Mouse (Mus musculus) retina, embryonic 14.5 days (tissue): Measurements from ENCODE around the gene Klra6.
"Not testable (repeated sequence)": the region's sequence is repeated elsewhere in the genome, so short reads cannot be mapped to it uniquely, and the experiment has no call there.

Experiments
- DNase-seq: peaks from one replicate; pipeline ENCODE4 v3.0.0-alpha.2; 2015; ENCODE audit warnings: low spot score

Klra6 gene

DNA sequence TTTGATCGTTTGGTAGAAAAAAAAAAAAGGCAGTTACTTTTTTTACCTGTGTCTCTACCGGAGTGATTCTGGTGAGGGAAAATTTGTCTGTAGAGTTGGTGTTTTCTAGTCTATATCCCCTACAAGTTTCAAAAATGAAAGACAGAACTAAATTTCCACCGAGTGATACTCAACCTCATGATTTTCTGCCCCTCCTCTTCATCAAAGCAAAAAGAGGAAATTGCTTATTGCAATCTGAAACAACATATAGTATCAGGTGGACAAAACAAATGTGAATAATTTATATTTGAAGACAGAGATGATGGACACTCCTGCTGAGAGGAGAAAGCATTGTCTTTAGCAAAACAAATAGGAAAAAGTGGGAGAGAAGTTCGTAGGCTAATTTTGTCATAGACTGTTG lies at the start of gene Klra6:
TSS of gene Klra6 (minus strand) at position 101 of the 400 bp plus-strand sequence.
- DNase-seq = no peak

DNA sequence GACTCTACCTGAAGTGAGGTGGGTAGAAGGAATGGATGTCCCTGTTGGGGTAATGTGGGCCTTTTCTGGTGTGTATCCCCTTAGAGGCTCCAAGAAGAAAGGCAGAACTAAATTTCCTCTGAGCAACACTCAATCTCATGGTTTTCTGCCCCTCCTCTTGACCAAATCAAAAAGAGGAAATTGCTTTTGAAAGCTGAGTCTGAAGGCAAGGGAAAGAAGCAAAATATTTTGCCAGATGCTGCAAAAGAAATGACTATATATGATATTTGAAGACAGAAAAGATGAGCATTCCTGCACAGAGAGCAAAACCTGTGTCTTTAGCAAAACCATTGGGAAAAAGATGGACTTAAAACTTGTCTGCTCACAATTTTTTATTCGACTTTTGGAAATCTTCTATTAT lies 40.4 kb upstream of the Klra6 start, which contains the start of gene Klra4:
TSS of gene Klra4 (minus strand) at position 101 of the 400 bp plus-strand sequence.
- not testable (repeated sequence) for DNase-seq

GRCm38 (mm10) chr6:130065196-130065595 lies 38.4 kb upstream of the Klra6 start:
- DNase-seq = no peak

DNA sequence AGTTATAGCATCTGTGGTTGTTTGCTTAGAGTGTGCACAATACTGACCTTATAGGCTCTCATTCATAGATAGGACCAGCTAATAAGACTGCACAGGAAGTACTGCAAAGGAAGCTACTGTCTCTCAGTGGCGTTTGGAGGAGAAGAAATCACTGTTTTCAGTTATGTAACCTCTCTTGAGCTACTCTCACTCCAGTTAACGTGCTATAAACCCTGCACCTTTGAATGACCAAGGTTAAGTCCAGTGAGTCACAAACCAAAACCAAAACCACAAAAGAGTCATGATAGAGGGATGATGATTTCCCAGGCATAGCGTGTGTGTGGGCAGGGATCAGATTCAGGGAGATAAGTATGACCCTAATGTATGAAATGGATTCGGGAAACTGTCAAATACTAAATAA lies 8.4 kb upstream of the Klra6 start:
- not testable (repeated sequence) for DNase-seq

DNA sequence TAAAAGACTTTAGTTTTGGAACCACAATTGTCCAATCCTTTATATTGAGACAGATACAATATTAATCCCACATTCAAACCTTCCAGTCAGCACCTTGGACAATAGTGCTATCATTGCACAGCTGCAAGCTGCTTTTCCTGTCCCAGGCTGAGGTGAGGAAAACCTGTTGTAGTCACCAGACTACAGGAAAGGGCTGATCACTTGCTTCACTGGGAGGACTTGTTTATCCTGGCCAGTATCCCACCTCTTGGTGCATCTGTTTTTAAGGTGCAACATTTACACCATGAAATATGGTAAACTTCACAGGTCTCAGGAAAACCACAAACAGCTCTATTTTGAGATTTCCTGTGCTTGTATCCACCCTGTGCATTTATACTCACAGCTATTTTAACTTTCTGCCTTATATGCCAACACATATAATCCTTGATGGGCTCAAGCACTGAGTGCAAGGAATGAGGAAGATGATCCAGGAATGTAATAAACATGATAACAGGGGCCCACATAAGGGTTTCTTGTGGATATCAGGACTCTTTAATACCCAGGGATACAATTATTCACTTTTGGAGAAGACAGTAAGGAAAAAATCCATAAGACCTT lies 4.8 kb upstream of the Klra6 start:
- not testable (repeated sequence) for DNase-seq
